Mouse (Mus musculus): Measurements from ENCODE around the gene Crtap. TPM values are rescaled to one million over a fixed set of nuclear protein-coding genes. Genes with fewer than 3 reads are reported as not detected.
A peak's percentile ranks its signal among the peaks of the same experiment; 100 is the strongest.

Gene Crtap
- total RNA-seq (2021), result 10 to 100 TPM; 95.3 to 98.3 TPM
- long read RNA-seq, experiment 1, transcript Crtap-201 (7 exons, 1,674 nt), result major isoform, 55 of 59 reads
- long read RNA-seq, experiment 1, partial matches to known transcripts, result 0 of 59 reads
- long read RNA-seq, experiment 1, other reads (novel, unspliced or antisense), result 4 of 59 reads
- long read RNA-seq, experiment 2, transcript Crtap-201 (7 exons, 1,674 nt), result major isoform, 226 of 241 reads
- long read RNA-seq, experiment 2, partial matches to known transcripts, result 9 of 241 reads
- long read RNA-seq, experiment 2, other reads (novel, unspliced or antisense), result 6 of 241 reads

DNA sequence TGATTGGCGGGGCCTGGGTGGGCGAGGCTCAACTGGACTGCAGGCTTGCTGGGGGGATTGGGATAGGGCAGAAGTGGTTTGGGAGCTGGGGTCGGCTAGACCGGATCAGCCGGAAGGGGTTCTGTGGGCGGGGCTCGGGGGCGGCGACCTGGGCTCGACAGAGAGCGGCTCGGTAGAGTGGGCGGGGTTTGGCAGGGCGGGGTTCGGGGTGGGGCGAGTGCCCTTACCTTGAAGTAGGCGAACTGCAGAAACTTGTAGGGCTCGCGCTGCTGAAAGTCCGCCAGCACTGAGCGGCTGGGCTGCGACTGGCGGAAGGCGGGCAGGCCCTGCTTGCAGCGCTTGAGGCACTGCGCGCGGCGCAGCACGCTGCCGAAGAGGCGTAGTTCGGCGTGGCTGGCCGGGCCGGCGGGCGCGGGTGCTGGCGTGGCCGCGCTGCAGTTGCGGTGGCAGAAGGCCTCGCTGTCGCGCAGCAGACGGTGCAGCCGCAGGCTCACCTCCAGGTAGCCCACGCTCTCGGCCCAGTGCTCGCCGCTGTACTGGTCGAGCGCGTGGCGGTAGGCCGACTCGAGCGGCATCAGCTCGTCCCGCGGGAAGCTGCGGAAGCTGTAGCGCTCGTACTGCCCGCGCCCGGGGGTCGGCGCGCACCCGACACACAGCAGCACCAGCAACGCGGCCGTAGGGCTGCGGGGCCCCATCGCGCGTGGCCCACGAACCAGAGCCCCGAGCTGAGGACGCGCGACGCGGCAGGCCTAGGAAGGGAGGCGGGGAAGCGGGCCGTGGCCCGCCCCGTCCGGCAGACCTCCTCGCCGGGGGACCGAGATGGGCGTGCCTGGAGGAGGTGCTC is at the start of gene Crtap:
Gene Crtap, minus strand, starts transcription at position 771 of the 844 bp plus-strand sequence.
- peak; percentile 70 to 73 for DNase-seq (ENCODE audit: low spot score in 2 of 2)

- no peak for DNase-seq (ENCODE audit: low spot score in 2 of 2)
Measured at GRCm38 (mm10) chr9:114435668-114436067, 45.2 kb upstream of the Crtap start.

GRCm38 (mm10) chr9:114428103-114428834 is 37.8 kb upstream of the Crtap start:
- DNase-seq (ENCODE audit: low spot score in 2 of 2), result no peak

GRCm38 (mm10) chr9:114427425-114427824 is 37.0 kb upstream of the Crtap start:
- DNase-seq (ENCODE audit: low spot score in 2 of 2), result no peak

DNA sequence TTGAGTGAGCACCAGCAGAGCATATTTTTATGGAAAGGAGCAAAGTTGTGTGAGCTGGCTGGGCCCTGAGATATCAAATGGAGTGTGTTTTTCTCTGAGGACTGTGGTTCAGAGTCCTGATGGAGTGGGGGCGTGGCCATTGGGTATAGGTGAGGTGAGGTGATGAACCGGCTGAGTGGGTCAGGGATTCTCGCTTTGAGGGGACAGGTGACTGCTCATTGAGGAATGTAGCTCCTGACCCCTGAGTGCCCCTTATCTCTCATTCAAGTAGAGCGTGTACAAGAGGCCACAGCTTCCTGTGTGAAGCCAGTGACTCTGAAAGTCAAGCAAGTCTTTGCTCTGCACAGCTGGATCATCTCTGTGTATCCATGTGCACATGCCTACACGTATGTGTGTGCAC is 35.7 kb upstream of the Crtap start:
- no peak for DNase-seq (ENCODE audit: low spot score in 2 of 2)

DNA sequence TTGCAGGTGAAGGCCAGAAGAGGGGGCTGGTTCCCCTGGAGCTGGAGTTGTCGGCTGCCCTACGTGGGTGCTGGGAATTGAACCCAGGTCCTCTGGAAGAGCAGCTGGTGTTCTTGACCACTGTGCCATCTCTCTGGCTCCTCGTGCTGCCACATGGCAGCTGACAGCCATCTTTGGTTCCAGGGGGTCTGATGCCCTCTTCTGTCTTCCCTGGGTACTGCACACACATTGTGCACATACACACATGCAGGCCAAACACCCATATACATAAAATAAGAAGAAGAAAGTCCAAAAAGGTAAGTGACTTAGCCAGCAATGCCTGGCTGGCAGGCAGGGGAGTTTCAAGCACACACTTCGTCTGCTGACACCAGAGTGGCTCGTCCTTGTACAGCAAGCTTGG is 35.1 kb upstream of the Crtap start:
- DNase-seq (ENCODE audit: low spot score in 2 of 2), result no peak

DNA sequence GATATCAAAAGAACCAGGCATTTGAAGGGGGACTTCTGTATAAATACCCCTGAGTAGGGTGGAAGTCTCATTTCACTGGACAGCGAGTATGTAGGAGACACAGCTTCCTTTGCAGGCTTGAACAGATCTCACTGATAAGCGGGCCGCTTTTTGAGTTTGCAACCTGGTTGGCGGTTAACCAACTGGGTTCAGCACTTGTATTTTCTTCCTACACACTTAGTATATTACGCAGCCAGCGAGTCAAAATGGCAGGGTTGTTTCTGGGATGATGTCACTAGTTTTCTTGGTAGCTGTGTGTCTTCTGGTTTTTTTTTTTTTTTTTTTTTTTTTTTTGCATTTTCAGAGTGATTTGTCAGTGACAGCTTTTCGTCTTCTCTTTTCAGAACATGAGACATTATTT is 31.3 kb upstream of the Crtap start:
- no peak for DNase-seq (ENCODE audit: low spot score in 2 of 2)

- no peak for DNase-seq (ENCODE audit: low spot score in 2 of 2)
Measured at GRCm38 (mm10) chr9:114421045-114421444, 30.6 kb upstream of the Crtap start.

DNA sequence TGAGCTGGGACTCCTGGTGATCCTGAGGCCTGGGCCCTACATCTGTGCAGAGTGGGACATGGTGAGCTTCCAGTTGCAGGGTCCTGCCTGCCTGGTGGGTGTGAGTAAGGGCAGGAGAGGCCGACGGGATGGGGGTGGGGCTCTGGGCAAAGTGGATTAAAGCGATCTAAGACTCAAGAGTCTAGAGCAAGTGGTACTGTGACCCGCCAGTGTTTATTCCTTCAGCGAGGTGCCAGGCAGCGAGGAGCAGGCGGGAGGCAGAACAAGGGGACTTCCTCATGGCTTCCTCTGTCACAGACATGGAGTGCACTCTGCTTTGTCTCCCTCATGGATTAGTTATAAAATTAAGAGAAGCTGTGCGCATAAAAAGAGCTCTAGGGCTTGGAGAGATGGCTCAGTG is 30.0 kb upstream of the Crtap start:
- no peak for DNase-seq (ENCODE audit: low spot score in 2 of 2)

- DNase-seq (ENCODE audit: low spot score in 2 of 2), result peak; percentile 19 to 47
Measured at GRCm38 (mm10) chr9:114418187-114418586, 27.7 kb upstream of the Crtap start.

DNA sequence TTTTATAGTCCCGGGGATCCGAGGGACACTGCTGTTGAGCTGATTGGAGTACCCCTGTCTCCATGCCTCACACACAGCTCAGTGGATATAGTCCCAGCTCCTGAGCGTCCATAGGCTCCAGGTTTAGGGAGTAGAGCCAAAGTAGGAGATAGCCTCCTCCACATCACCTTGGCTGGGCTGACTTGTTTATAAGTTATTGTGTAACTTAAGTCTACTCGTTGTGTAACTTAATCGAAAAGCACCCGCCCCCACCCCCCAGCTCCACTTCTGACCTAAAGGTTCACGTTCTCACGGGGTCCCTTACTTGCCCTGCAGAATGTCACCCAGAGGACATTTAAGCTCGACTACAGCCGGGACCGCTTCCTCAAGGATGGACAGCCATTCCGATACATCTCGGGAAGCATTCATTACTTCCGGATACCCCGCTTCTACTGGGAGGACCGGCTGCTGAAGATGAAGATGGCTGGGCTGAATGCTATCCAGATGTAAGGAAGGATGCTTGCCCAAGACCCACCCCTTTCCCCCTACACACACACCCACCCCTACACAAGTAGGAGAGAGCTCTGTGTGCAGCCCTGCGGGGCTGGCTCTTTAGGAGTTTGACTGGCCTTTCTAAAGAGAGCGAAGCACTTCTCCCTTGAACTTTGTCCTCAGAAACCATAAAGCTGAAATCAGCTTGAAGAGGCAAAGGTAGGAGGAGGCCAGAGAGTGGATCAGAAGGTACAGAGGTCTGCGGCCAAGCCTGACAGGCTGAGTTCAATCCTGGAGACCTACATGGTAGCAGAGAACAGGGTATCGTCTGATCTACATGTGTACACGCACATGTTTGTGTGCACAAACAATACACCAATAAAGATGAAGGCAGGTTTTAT is 26.4 kb upstream of the Crtap start:
- no peak for DNase-seq (ENCODE audit: low spot score in 2 of 2)

- DNase-seq (ENCODE audit: low spot score in 2 of 2), result peak; percentile 31 to 39
Measured at GRCm38 (mm10) chr9:114415701-114416100, 25.2 kb upstream of the Crtap start.

DNA sequence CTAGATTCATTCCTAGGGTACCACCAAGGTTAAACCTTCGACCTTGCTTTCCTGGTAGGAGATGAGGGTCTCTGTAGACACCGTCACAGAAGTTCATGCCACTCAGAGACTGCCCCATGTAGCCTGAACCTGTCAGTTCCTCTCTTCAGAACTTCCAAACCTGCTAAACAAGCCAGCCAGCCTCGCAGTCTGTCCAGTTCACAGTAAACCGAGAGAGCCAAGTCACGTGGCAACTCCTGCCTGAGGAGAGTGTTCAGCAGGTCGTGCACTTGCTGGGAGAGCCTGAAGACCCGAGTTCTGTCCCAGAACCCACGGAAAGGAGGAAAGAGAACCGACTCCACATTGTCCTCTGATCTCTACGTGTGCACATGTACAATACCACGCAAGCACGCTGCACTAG is 23.4 kb upstream of the Crtap start:
- no peak for DNase-seq (ENCODE audit: low spot score in 2 of 2)

- DNase-seq (ENCODE audit: low spot score in 2 of 2), result no peak
Measured at GRCm38 (mm10) chr9:114412406-114412805, 21.9 kb upstream of the Crtap start.

GRCm38 (mm10) chr9:114411295-114411694 is 20.8 kb upstream of the Crtap start:
- DNase-seq (ENCODE audit: low spot score in 2 of 2), result no peak

GRCm38 (mm10) chr9:114410313-114410862 is 19.9 kb upstream of the Crtap start:
- DNase-seq (ENCODE audit: low spot score in 2 of 2), result no peak

DNA sequence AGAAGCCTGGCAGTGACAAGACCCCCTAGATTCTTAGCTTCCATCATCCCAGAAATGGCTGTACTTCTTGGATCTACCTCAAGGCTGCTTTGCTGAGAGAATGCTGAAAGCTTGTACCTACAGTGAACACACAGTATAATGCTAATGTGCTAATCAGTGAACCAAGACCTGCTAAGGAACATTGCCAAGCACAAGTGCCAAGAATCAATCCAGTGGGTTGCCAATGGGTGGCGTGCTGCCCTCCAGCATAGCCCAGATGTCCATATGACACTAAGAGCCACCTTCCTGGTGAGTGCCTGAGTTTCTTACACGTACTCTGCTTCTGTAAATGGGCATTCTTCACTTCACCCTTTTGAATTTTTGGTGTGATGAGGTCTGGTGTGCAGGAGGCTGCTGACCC is 17.2 kb upstream of the Crtap start:
- no peak for DNase-seq (ENCODE audit: low spot score in 2 of 2)

- DNase-seq (ENCODE audit: low spot score in 2 of 2), result no peak
Measured at GRCm38 (mm10) chr9:114401685-114402080, 11.2 kb upstream of the Crtap start.

- DNase-seq (ENCODE audit: low spot score in 2 of 2), result peak; percentile 74 to 75
Measured at GRCm38 (mm10) chr9:114400949-114401684, 10.6 kb upstream of the Crtap start, which contains the start of the genes Glb1 and Tmppe. TSS of gene Glb1 (plus strand) at chr9:114401076. TSS of gene Tmppe (plus strand) at chr9:114401105.

DNA sequence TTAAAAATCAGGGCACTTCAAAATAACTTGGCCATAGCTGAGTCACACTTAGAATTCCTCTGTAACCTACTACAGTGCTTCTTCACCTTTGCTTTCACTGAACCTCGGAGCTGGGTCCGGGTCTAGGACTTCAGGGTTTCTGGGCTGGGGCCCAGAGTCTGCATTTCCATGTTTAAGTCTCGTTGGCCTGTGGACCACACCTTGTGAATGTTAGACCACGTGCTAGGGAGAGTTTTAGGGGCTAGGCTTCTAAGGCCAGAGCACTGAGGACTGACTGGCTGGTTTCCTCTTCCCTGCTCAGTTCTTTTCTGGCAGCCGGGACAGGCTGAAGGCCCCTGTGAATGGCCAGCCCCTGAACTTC is 10.1 kb upstream of the Crtap start:
- no peak for DNase-seq (ENCODE audit: low spot score in 2 of 2)
